Mouse (Mus musculus) urinary bladder, postnatal 14 days (tissue): ENCODE measurements around the gene Ahnak2.
"Not testable (repeated sequence)": the region's sequence is repeated elsewhere in the genome, so short reads cannot be mapped to it uniquely, and the experiment has no call there.

Source experiments
- DNase-seq: peaks from one replicate; pipeline ENCODE4 v3.0.0; 2021; ENCODE audit warnings: low spot score

Ahnak2 gene

GRCm38 (mm10) chr12:112801864-112802846 is at the start of gene Ahnak2:
TSS of gene Ahnak2 (minus strand) at chr12:112802657.
- no peak for DNase-seq

GRCm38 (mm10) chr12:112851116-112851515 is 48.7 kb upstream of the Ahnak2 start:
- peak; percentile 69 for DNase-seq

- DNase-seq, result no peak
These were observed 47.9 kb upstream of the Ahnak2 start for GRCm38 (mm10) chr12:112850344-112850743.

- no peak for DNase-seq
These were observed 47.0 kb upstream of the Ahnak2 start for GRCm38 (mm10) chr12:112849235-112850022.

- DNase-seq, result no peak
These were observed 45.4 kb upstream of the Ahnak2 start for GRCm38 (mm10) chr12:112847880-112848279.

- DNase-seq, result peak; percentile 91
These were observed 41.3 kb upstream of the Ahnak2 start for GRCm38 (mm10) chr12:112843803-112844202.

- not testable (repeated sequence) for DNase-seq
These were observed 39.7 kb upstream of the Ahnak2 start for GRCm38 (mm10) chr12:112842128-112842527.

- DNase-seq, result not testable (repeated sequence)
These were observed 39.0 kb upstream of the Ahnak2 start for GRCm38 (mm10) chr12:112841338-112841892.

- no peak for DNase-seq
These were observed 38.0 kb upstream of the Ahnak2 start for GRCm38 (mm10) chr12:112840209-112841086.

GRCm38 (mm10) chr12:112835046-112835445 is 32.6 kb upstream of the Ahnak2 start:
- no peak for DNase-seq

- DNase-seq, result peak; percentile 33
These were observed 31.1 kb upstream of the Ahnak2 start for GRCm38 (mm10) chr12:112833527-112833926.

- DNase-seq, result no peak
These were observed 30.0 kb upstream of the Ahnak2 start for GRCm38 (mm10) chr12:112832411-112832810.

GRCm38 (mm10) chr12:112830570-112830969 is 28.1 kb upstream of the Ahnak2 start:
- no peak for DNase-seq

- no peak for DNase-seq
These were observed 27.7 kb upstream of the Ahnak2 start for GRCm38 (mm10) chr12:112830141-112830540.

GRCm38 (mm10) chr12:112829244-112829864 is 26.9 kb upstream of the Ahnak2 start, which contains the start of gene Cdca4:
TSS of gene Cdca4 (minus strand) at chr12:112829423.
- DNase-seq, result peak; percentile 99

- DNase-seq, result peak; percentile 75
These were observed 26.2 kb upstream of the Ahnak2 start for GRCm38 (mm10) chr12:112828501-112829243.

- no peak for DNase-seq
These were observed 23.4 kb upstream of the Ahnak2 start for GRCm38 (mm10) chr12:112825901-112826300.

GRCm38 (mm10) chr12:112823221-112823620 is 20.8 kb upstream of the Ahnak2 start:
- DNase-seq, result no peak

- DNase-seq, result no peak
These were observed 20.2 kb upstream of the Ahnak2 start for GRCm38 (mm10) chr12:112822676-112823075.

- no peak for DNase-seq
These were observed 19.5 kb upstream of the Ahnak2 start for GRCm38 (mm10) chr12:112821974-112822373.
